Mouse (Mus musculus) intestine, embryonic 15.5 days (tissue): ENCODE results near the gene Ikbip. TPM values are rescaled to one million over a fixed set of nuclear protein-coding genes. Genes with fewer than 3 reads are reported as not detected.
A peak's percentile ranks its signal among the peaks of the same experiment; 100 is the strongest.

Experiments
- ATAC-seq: fragments of 200-750 bp; cut with Nextera tagmentation; 2 replicates; pipeline ENCODE4 v1.8.0; 2017; ENCODE audit warnings: moderate TSS enrichment, moderate library complexity
- H3K27ac ChIP-seq: fragments of 300-500 bp; sonication (generic); 2 replicates; pipeline ENCODE4 v1.5.1; 2015; ENCODE audit warnings: mild to moderate bottlenecking, inconsistent platforms
- H3K27me3 ChIP-seq: fragments of 300-500 bp; sonication (generic); replicated peaks from 2 replicates; pipeline ENCODE4 v1.6.1; 2015; ENCODE audit warnings: inconsistent platforms
- H3K36me3 ChIP-seq: fragments of 300-500 bp; sonication (generic); 2 replicates; pipeline ENCODE4 v1.6.1; 2015; ENCODE audit warnings: inconsistent platforms
- H3K4me1 ChIP-seq: fragments of 300-500 bp; sonication (generic); replicated peaks from 2 replicates; pipeline ENCODE4 v1.6.1; 2015; ENCODE audit warnings: inconsistent platforms
- H3K4me2 ChIP-seq: fragments of 300-500 bp; sonication (generic); replicated peaks from 2 replicates; pipeline ENCODE4 v1.6.1; 2015; ENCODE audit warnings: mild to moderate bottlenecking, inconsistent platforms
- H3K4me3 ChIP-seq: fragments of 300-500 bp; sonication (generic); replicated peaks from 2 replicates; pipeline ENCODE4 v1.5.1; 2015; ENCODE audit warnings: inconsistent platforms
- H3K9ac ChIP-seq: fragments of 300-500 bp; sonication (generic); 2 replicates; pipeline ENCODE4 v1.6.1; 2015; ENCODE audit warnings: inconsistent platforms
- H3K9me3 ChIP-seq: fragments of 300-500 bp; sonication (generic); 2 replicates; pipeline ENCODE4 v1.6.1; 2016; ENCODE audit warnings: inconsistent platforms
- WGBS: fragments of 180-500 bp; shearing (Covaris S2); methylation state at CpG from one replicate; pipeline ENCODE4 v1.1.7; 2015; 5-methylcytosine and 5-hydroxymethylcytosine counted together
- polyA plus RNA-seq: library from polyadenylated mRNA; unstranded; fragments of >200 nt; fragmentation: Nextera tagmentation; extraction: Ambion mirVana; gene quantifications from 2 replicates; pipeline ENCODE4 v1.2.1, GENCODE M21; 2015

Ikbip gene
- polyA plus RNA-seq, 1 experiment from 2014 or later = 40.0 TPM

DNA sequence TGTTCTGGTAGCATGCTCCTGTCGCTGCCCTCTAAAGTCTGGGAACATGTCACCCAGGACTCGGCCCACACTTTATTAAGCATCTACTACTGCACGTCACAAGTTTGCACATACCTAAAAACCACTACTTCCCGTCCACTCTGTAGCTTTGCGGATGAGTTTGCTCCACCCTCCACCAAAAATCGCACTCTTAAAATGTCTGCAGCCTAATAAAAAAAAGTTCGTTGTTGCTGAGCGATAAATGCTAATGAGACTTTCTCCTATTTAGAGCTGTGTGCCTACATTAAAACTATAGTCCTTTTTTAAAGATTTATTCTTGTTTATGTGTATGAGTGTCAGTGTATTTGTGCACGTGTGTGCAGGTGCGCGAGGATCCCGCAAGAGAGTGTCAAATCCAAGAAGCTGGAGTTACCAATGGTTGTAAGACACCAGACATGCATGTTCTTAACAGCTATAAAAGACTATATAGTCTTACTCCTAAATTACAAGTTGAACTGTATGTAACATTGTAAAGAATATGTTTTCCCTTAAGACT, 720 bp downstream of the Ikbip start:
- no peak for ATAC-seq
- H3K4me2 ChIP-seq = peak overlapping the region; percentile 80
- WGBS = 37% methylated on average over 12 of the region's 12 CpGs
- H3K36me3 ChIP-seq = no peaks in the 10 kb centered on the region
- no peaks in the 10 kb centered on the region for H3K4me1 ChIP-seq
- no peaks in the 10 kb centered on the region for H3K27me3 ChIP-seq
- H3K9ac ChIP-seq = peak overlapping the region; percentile 86
- no peaks in the 10 kb centered on the region for H3K9me3 ChIP-seq
- H3K27ac ChIP-seq = peak overlapping the region; percentile 68
- H3K4me3 ChIP-seq = peak overlapping the region; percentile 78

- H3K4me3 ChIP-seq = no peak overlapping the region
- H3K4me2 ChIP-seq = no peak overlapping the region
- no peak for ATAC-seq
- no peak overlapping the region for H3K27ac ChIP-seq
- H3K27me3 ChIP-seq = no peaks in the 10 kb centered on the region
- 87% methylated on average over 4 of the region's 4 CpGs for WGBS
- H3K36me3 ChIP-seq = no peaks in the 10 kb centered on the region
- no peaks in the 10 kb centered on the region for H3K9me3 ChIP-seq
- H3K9ac ChIP-seq = no peak overlapping the region
- no peaks in the 10 kb centered on the region for H3K4me1 ChIP-seq
These were observed 10.1 kb downstream of the Ikbip start for GRCm38 (mm10) chr10:91092812-91093211.

DNA sequence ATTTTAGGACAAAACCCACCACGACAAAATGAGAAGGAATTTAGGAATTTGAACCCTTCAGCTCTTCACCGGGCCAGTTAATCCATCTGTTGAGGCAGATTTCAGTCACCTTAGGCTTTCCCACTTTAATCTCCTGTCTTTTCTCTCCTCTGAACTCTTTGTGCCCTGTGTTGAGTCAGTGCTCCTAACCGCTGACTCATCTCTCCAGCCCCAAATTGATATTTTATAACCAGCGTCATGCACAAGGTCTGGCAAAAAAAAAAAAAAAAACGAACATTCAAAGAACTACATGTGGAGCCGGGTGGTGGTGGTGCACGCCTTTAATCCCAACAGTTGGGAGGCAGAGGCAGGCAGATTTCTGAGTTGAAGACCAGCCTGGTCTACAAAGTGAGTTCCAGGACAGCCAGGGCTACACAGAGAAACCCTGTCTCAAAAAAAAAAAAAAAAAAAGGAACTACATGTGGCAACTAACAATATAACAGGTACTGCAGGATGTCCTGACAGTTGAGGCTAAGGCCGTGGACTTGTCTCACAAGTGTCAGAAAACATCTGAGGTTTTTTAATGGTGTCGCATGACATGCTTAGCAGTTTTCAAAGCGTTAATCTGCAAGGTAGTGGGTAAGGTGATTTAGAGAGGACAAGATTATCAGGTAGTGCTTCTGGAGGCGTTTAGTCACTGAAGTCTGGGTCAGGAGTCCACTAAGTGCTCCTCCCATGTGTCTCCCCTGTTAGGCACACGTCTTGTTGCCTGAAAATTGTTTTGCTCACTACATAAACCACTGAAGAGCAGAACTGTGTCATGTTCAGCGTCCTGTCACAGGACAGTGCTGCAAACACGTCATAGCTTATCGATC, 11.7 kb downstream of the Ikbip start:
- no peaks in the 10 kb centered on the region for H3K9me3 ChIP-seq
- no peak overlapping the region for H3K27ac ChIP-seq
- H3K27me3 ChIP-seq = no peaks in the 10 kb centered on the region
- no peak overlapping the region for H3K4me2 ChIP-seq
- no peaks in the 10 kb centered on the region for H3K4me1 ChIP-seq
- ATAC-seq = peak; percentile 43; the same call in 1 of the 2 replicates
- H3K36me3 ChIP-seq = no peaks in the 10 kb centered on the region
- no peak overlapping the region for H3K9ac ChIP-seq
- no peak overlapping the region for H3K4me3 ChIP-seq
- 78% methylated on average over 15 of the region's 15 CpGs for WGBS

DNA sequence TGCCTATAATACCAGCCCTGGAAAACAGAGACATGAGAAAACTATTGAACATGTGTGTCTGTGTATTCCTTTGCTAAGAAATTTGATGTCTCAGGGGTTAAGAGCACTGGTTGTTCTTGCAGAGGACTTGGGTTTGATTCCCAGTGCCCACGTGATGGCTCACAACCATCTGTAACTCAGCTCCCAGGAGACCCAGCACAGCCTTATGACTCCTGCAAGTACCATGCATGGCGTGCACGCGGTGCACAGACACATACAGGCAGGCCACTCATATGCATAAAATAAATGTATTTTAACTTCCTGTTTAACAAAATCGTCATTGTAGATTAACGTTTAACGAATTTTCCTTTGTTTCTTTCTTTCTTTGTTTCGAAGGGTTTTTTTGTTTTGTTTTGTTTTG, 15.3 kb downstream of the Ikbip start:
- no peak overlapping the region for H3K4me3 ChIP-seq
- 91% methylated on average over 8 of the region's 8 CpGs for WGBS
- ATAC-seq = no peak
- no peak overlapping the region for H3K27ac ChIP-seq
- H3K9me3 ChIP-seq = no peaks in the 10 kb centered on the region
- H3K27me3 ChIP-seq = no peaks in the 10 kb centered on the region
- H3K36me3 ChIP-seq = no peaks in the 10 kb centered on the region
- H3K9ac ChIP-seq = no peak overlapping the region
- no peaks in the 10 kb centered on the region for H3K4me1 ChIP-seq
- no peak overlapping the region for H3K4me2 ChIP-seq

- no peak overlapping the region for H3K4me3 ChIP-seq
- H3K4me1 ChIP-seq = no peaks in the 10 kb centered on the region
- WGBS = 93% methylated on average over 1 of the region's 1 CpGs
- H3K27ac ChIP-seq = no peak overlapping the region
- H3K9ac ChIP-seq = no peak overlapping the region
- no peaks in the 10 kb centered on the region for H3K9me3 ChIP-seq
- no peaks in the 10 kb centered on the region for H3K27me3 ChIP-seq
- no peak overlapping the region for H3K4me2 ChIP-seq
- no peak for ATAC-seq
- H3K36me3 ChIP-seq = no peaks in the 10 kb centered on the region
These were observed 17.4 kb downstream of the Ikbip start for GRCm38 (mm10) chr10:91100101-91100500.

- Histone ChIP-seq H3K27me3 (no peaks in the 10 kb centered on the region), H3K4me1 (no peaks in the 10 kb centered on the region), H3K4me2 (no peak overlapping the region), H3K27ac (no peak overlapping the region), H3K9ac (no peak overlapping the region), H3K36me3 (no peaks in the 10 kb centered on the region), H3K9me3 (no peaks in the 10 kb centered on the region), H3K4me3 (no peak overlapping the region)
- WGBS = 95% methylated on average over 25 of the region's 25 CpGs
- ATAC-seq = no peak
These were observed 19.2 kb downstream of the Ikbip start for GRCm38 (mm10) chr10:91101936-91102335.

DNA sequence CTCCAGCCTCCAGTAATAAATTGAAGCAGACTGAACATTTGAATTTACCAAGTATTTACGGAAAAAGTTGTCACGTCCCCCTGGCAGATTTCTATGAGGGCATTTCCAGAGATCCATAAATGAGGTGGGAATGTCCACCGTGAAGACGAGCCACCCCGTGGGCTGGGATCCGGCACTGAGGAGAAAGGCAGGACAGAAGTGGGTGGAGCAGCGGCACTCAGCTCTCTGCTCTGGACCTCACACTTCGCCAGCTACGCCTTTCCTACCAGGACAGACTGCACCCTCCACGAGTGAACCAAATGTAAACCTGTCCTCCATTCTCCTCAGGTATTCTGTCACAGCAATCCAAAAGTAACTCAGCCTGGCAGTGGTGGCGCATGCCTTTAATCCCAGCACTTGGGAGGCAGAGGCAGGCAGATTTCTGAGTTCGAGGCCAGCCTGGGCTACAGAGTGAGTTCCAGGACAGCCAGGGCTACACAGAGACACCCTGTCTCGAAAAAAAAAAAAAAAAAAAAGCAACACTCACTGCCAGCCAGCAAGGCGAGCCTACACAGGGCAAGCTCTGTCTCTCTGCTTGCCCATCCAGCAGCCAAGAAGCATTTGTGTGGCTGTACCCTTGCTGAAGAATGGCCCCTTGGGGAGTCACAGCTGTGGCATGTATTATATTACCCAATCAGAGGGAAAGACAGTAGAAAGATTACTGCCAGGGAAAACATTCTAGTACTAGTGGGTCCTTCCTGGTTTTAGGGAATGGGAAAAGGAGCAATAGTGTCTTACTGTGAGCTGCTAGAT, 20.3 kb downstream of the Ikbip start:
- no peak overlapping the region for H3K4me2 ChIP-seq
- H3K9ac ChIP-seq = no peak overlapping the region
- no peaks in the 10 kb centered on the region for H3K4me1 ChIP-seq
- no peaks in the 10 kb centered on the region for H3K36me3 ChIP-seq
- H3K27ac ChIP-seq = no peak overlapping the region
- no peaks in the 10 kb centered on the region for H3K27me3 ChIP-seq
- no peaks in the 10 kb centered on the region for H3K9me3 ChIP-seq
- WGBS = 88% methylated on average over 14 of the region's 14 CpGs
- H3K4me3 ChIP-seq = no peak overlapping the region
- no peak for ATAC-seq

- no peak for ATAC-seq
- Histone ChIP-seq H3K27me3 (no peaks in the 10 kb centered on the region), H3K27ac (no peak overlapping the region), H3K9ac (no peak overlapping the region), H3K4me1 (no peaks in the 10 kb centered on the region), H3K36me3 (no peaks in the 10 kb centered on the region), H3K4me3 (no peak overlapping the region), H3K4me2 (no peak overlapping the region), H3K9me3 (no peaks in the 10 kb centered on the region)
- 84% methylated on average over 3 of the region's 3 CpGs for WGBS
These were observed 23.2 kb downstream of the Ikbip start for GRCm38 (mm10) chr10:91105981-91106380.

DNA sequence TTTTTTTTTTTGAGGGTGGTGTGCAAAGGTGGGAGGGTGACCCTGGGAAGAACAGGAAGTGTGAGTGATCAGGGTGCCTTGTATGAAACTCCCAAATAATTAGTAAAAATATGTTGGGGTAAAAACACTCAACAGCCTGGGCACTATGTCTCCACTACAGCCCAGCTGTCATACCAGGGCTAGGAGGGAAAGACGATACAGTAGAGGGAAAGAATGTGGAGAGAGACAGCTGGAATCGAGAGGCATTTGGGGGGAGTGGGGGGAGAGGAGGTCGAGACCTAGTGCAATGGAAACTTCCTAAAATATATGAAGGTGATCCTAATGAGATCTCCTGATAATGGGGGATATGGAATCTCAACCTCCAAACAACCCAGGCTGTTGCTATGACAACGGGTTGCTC, 27.1 kb downstream of the Ikbip start:
- 75% methylated on average over 4 of the region's 4 CpGs for WGBS
- H3K27ac ChIP-seq = no peak overlapping the region
- no peak overlapping the region for H3K4me2 ChIP-seq
- H3K9ac ChIP-seq = no peak overlapping the region
- no peaks in the 10 kb centered on the region for H3K27me3 ChIP-seq
- no peak for ATAC-seq
- H3K4me1 ChIP-seq = no peaks in the 10 kb centered on the region
- peaks cover 14% of the 10 kb centered on the region for H3K36me3 ChIP-seq
- H3K9me3 ChIP-seq = no peaks in the 10 kb centered on the region
- no peak overlapping the region for H3K4me3 ChIP-seq

DNA sequence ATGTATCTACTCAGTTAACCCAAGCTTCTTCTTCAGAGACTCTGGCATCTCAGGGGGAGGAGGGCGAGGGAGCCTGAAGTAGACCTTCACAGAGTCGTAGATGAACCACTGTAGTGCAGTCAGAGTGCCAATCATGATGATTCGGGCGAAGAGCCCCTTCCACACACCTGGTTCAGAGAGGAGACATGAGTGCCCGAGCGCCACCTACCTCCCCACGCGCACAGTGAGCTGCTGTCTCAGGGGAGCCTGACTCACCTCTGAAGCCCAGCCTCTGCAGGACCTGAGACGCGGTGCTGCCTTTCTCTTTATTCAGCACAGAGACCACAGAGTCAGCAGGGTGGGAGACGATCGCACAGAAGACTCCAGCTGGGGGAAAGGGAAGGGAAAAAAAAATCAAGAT, 34.2 kb downstream of the Ikbip start:
- Histone ChIP-seq H3K27me3 (no peaks in the 10 kb centered on the region), H3K36me3 (peaks cover 52% of the 10 kb centered on the region), H3K4me1 (no peaks in the 10 kb centered on the region), H3K4me2 (no peak overlapping the region), H3K9ac (no peak overlapping the region), H3K27ac (no peak overlapping the region), H3K9me3 (no peaks in the 10 kb centered on the region), H3K4me3 (no peak overlapping the region)
- no peak for ATAC-seq
- 89% methylated on average over 12 of the region's 12 CpGs for WGBS

- Histone ChIP-seq H3K27me3 (no peaks in the 10 kb centered on the region), H3K4me1 (no peaks in the 10 kb centered on the region), H3K9me3 (no peaks in the 10 kb centered on the region), H3K9ac (peak overlapping the region; percentile 98), H3K4me3 (peak overlapping the region; percentile 95), H3K4me2 (peak overlapping the region; percentile 57), H3K27ac (no peak overlapping the region), H3K36me3 (peaks cover 15% of the 10 kb centered on the region)
- 27% methylated on average over 6 of the region's 6 CpGs for WGBS
- no peak for ATAC-seq
These were observed 39.9 kb downstream of the Ikbip start for GRCm38 (mm10) chr10:91122646-91123045.

DNA sequence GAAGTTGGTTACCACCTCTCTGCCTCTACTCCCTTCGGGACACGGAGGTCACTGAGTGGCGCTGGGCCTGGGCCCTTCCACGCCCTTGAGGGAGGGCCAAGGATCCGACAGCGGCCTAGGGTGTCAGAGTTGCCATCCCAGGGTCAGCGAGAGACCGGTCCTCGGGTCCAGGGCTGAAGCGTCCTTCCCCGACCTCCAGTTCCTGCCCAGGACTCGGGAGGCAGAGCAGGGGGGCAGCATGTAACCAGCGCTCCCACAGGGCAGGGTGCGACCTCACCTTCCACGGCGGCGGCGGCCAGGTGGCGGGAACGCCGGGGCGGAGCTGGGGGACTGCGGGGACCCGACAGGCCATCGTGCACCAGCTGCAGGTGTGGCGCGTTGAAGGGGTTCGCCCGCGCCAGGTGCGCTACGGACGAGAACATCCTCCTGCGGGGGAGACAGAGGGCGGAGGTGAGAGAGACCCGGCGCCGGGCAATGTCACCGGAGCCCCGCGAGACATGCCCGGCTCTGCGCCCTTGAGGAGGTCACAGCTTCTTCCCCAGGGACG, 40.6 kb downstream of the Ikbip start:
- H3K9ac ChIP-seq = peak overlapping the region; percentile 98
- peak; percentile 67 for ATAC-seq
- H3K4me3 ChIP-seq = peak overlapping the region; percentile 95
- WGBS = 0% methylated on average over 44 of the region's 44 CpGs
- H3K4me2 ChIP-seq = peak overlapping the region; percentile 57
- no peaks in the 10 kb centered on the region for H3K27me3 ChIP-seq
- H3K27ac ChIP-seq = peak overlapping the region; percentile 90
- H3K36me3 ChIP-seq = peaks cover 10% of the 10 kb centered on the region
- H3K4me1 ChIP-seq = no peaks in the 10 kb centered on the region
- H3K9me3 ChIP-seq = no peaks in the 10 kb centered on the region
